Mouse (Mus musculus): ENCODE data around the gene Cdh12. TPM values are rescaled to one million over a fixed set of nuclear protein-coding genes. Genes with fewer than 3 reads are reported as not detected.

Cdh12 gene
- total and polyA plus RNA-seq, 2 experiments from 2014 or later: 14.3 to 14.5 TPM

DNA sequence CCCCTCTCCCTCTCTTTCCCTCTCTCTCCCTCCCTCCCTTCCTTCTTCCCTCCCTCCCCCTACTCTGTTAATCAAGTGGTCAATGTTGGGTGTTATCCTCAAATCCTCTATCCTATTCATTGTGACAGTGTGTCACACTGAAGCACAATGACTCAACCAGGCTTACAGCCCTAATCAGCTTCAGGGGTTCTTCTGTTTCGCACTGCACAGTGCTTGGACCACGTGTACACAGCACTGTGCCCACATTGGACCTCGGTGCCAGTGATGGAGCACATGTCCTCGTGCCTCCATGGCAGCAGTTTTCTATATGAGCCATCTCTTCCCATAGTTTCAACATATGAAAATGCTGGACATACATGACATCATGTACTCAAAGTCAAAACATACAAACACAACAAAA lies 1155.4 kb downstream of the Cdh12 start:
- Histone ChIP-seq H3K4me1 (ENCODE audit: insufficient read depth, low read length) (no peaks in the 10 kb centered on the region), H3K9me3 (ENCODE audit: low read length) (no peaks in the 10 kb centered on the region), H3K36me3 (ENCODE audit: insufficient read depth, low read length) (no peaks in the 10 kb centered on the region), H3K27me3 (ENCODE audit: insufficient read depth, low read length) (no peaks in the 10 kb centered on the region), H3K9ac (replicated peaks; ENCODE audit: low read length, poor library complexity, severe bottlenecking) (no peak overlapping the region), H3K4me3 (ENCODE audit: low read depth, low read length) (no peak overlapping the region), H3K4me2 (ENCODE audit: low read depth, low read length, poor library complexity, severe bottlenecking) (no peak overlapping the region), H3K27ac (ENCODE audit: low read depth, low read length) (no peak overlapping the region)
- no peak for TF ChIP-seq CTCF (IDR thresholded peaks at IDR 0.05)
- ATAC-seq (ENCODE audit: low FRiP score): no peak
- no peak for DNase-seq (ENCODE audit: low spot score)
- WGBS: 45% methylated on average over 4 of the region's 4 CpGs

Small RNA genes within 50 kb of the gene (microRNA-seq; reads per million reads assigned to microRNA genes)
- gene Gm27397 (ENCODE audit: borderline number of aligned reads): not detected

Other genes starting within 250 kb of the Cdh12 start
- not detected in 2 replicates for gene Acot10, start 217.5 kb downstream of the Cdh12 start, total RNA-seq (2014; rRNA removed)
- 0.16 and 0.29 TPM in 2 replicates for gene Acot10, start 217.5 kb downstream of the Cdh12 start, polyA plus RNA-seq (2015; fragmentation: Nextera tagmentation; extraction: Ambion mirVana)

All from midbrain, postnatal 0 days (tissue).